ENCODE assay signal across 8 mouse cellular contexts in genomic region chr5:43807744-43808696, GRCm38 (mm10). TPM values are rescaled to one million over a fixed set of nuclear protein-coding genes. Genes with fewer than 3 reads are reported as not detected.
DNase-seq lines count a peak whose midpoint lies in the region; ATAC-seq lines count a peak whose summit lies in the region.

No protein-coding gene starts in this region.

- ATAC-seq in hindbrain, embryonic 14.5 days (ENCODE audit: low FRiP score): peak; percentile 97

- DNase-seq in Muller cell, postnatal 12 days (ENCODE audit: inconsistent ontology term): peak; percentile 90
- DNase-seq in cerebellum, postnatal 14 days: peak; percentile 84 to 88
- peak; percentile 76 to 84 for DNase-seq in frontal cortex, postnatal 36 days (ENCODE audit: low spot score in 2 of 2)
- DNase-seq in hindbrain, embryonic 14.5 days (ENCODE audit: low spot score): peak; percentile 86
- DNase-seq in layer of hippocampus, postnatal 25 days (ENCODE audit: extremely low spot score in 1 of 2, low spot score in 1 of 2): peak; percentile 68 to 72
- DNase-seq in lung, postnatal 10 days: peak; percentile 92
- DNase-seq in ovary, postnatal 14 days (ENCODE audit: low spot score): peak; percentile 69
- peak; percentile 92 for DNase-seq in thymus, postnatal 0 days (ENCODE audit: low spot score)

- 4% methylated on average over 48 of the region's 48 CpGs for WGBS in hindbrain, embryonic 14.5 days

- peak overlapping the region; percentile 76 for H3K4me2 ChIP-seq in hindbrain, embryonic 14.5 days (replicated peaks)

- H3K9me3 ChIP-seq in hindbrain, embryonic 14.5 days (ENCODE audit: control insufficient read depth, low read length): no peaks in the 10 kb centered on the region

- no peaks in the 10 kb centered on the region for H3K27me3 ChIP-seq in hindbrain, embryonic 14.5 days (ENCODE audit: control insufficient read depth, insufficient read depth, low read length)

- H3K4me3 ChIP-seq in hindbrain, embryonic 14.5 days (replicated peaks; ENCODE audit: low read length): peak overlapping the region; percentile 53

- H3K9ac ChIP-seq in hindbrain, embryonic 14.5 days: peak overlapping the region; percentile 80

- H3K4me1 ChIP-seq in hindbrain, embryonic 14.5 days (replicated peaks; ENCODE audit: control insufficient read depth, insufficient read depth, low read length): 0 out of 2 replicates have a peak, but pooled peaks cover 3% of the 10 kb centered on the region

- H3K36me3 ChIP-seq in hindbrain, embryonic 14.5 days (replicated peaks; ENCODE audit: control insufficient read depth, insufficient read depth): no peaks in the 10 kb centered on the region

- peak overlapping the region; percentile 91 for H3K27ac ChIP-seq in hindbrain, embryonic 14.5 days

RNA-seq across cellular contexts. Expression of gene Bst1, which starts 10.7 kb away (rescaled TPM):
- not detected in 2 replicates for polyA plus RNA-seq in hindbrain, embryonic 14.5 days (2014; fragmentation: Nextera tagmentation; extraction: Ambion mirVana)
- total RNA-seq in layer of hippocampus, postnatal 25 days (2021): not detected
- 7.2 and 7.4 TPM in 2 replicates for polyA plus RNA-seq in thymus, postnatal 0 days (2015; fragmentation: Nextera tagmentation; extraction: Ambion mirVana)

RNA-seq across cellular contexts. Expression of gene Fbxl5, which starts 13.4 kb away (rescaled TPM):
- 89.6 and 103 TPM in 2 replicates for polyA plus RNA-seq in hindbrain, embryonic 14.5 days (2014; fragmentation: Nextera tagmentation; extraction: Ambion mirVana)
- total RNA-seq in layer of hippocampus, postnatal 25 days (2021): 10 to 100 TPM; 86.7 to 94.9 TPM
- polyA plus RNA-seq in thymus, postnatal 0 days (2015; fragmentation: Nextera tagmentation; extraction: Ambion mirVana): 62.4 and 63.8 TPM in 2 replicates

Comparison
In these comparisons a context has a peak if more than half of its experiments do, and no peak if none do; other contexts are left out.
1. Peak in every context shown above with its lines: DNase-seq, ATAC-seq, H3K4me3 ChIP-seq and H3K27ac ChIP-seq.